Mouse (Mus musculus) lung, adult 2 months (tissue): Measurements from ENCODE around the gene Zdhhc19. TPM values are rescaled to one million over a fixed set of nuclear protein-coding genes. Genes with fewer than 3 reads are reported as not detected.

Source experiments
- DNase-seq: peaks from one replicate; pipeline ENCODE4 v3.0.0; 2022
- H3K4me1 ChIP-seq: fragments of 200-500 bp; 2 replicates; pipeline ENCODE4 v1.6.1; 2011; ENCODE audit warnings: low read length; ENCODE audit not compliant: control insufficient read depth, insufficient read depth
- H3K4me3 ChIP-seq: fragments of 200-500 bp; replicated peaks from 2 replicates; pipeline ENCODE3; 2011; ENCODE audit warnings: low read depth, mild to moderate bottlenecking, control low read depth, low read length; ENCODE audit errors: extremely low read depth
- CTCF ChIP-seq: fragments of 200-500 bp; IDR thresholded peaks from 2 replicates; pipeline ENCODE4 v1.5.1; 2011; ENCODE audit warnings: mild to moderate bottlenecking, low read length, control low read depth; ENCODE audit not compliant: insufficient read depth
- POLR2A ChIP-seq: fragments of 200-500 bp; IDR thresholded peaks from 2 replicates; pipeline ENCODE4 v1.6.1; 2011; ENCODE audit warnings: low read depth, mild to moderate bottlenecking, control low read depth, low read length, borderline replicate concordance; ENCODE audit errors: extremely low read depth
- WGBS: fragments of 180-500 bp; shearing (Covaris S2); methylation state at CpG from one replicate; pipeline ENCODE4 v1.1.7; 2018; 5-methylcytosine and 5-hydroxymethylcytosine counted together
- polyA plus RNA-seq: library from polyadenylated mRNA; depleted of rRNA; stranded (reverse); fragments of >200 nt; gene quantifications from 2 replicates; pipeline ENCODE4 v1.2.3, GENCODE M21; 2012

Gene Zdhhc19
- polyA plus RNA-seq, 1 experiment, result not detected

- no peaks in the 10 kb centered on the region; the same call in 1 of the 2 replicates for H3K4me1 ChIP-seq
Measured at GRCm38 (mm10) chr16:32512921-32513320, 16.9 kb downstream of the Zdhhc19 start.

GRCm38 (mm10) chr16:32513401-32513800 is 17.3 kb downstream of the Zdhhc19 start:
- Histone ChIP-seq H3K4me3 (no peak overlapping the region), H3K4me1 (no peaks in the 10 kb centered on the region; the same call in 1 of the 2 replicates)
- DNase-seq, result no peak
- 70% methylated on average over 6 of the region's 6 CpGs for WGBS
- no peak for TF ChIP-seq CTCF
- no peak for TF ChIP-seq POLR2A

More at GRCm38 (mm10) chr16:32512921-32513320, 16.9 kb downstream of the Zdhhc19 start:
- TF ChIP-seq CTCF (no peak), POLR2A (no peak)
- H3K4me3 ChIP-seq, result no peak overlapping the region
- WGBS, result 50% methylated on average over 3 of the region's 3 CpGs
- no peak for DNase-seq

- TF ChIP-seq POLR2A (no peak), CTCF (no peak)
- WGBS, result 93% methylated on average over 6 of the region's 6 CpGs
- H3K4me1 ChIP-seq, result no peaks in the 10 kb centered on the region; the same call in 1 of the 2 replicates
- H3K4me3 ChIP-seq, result no peak overlapping the region
- no peak for DNase-seq
Measured at GRCm38 (mm10) chr16:32513948-32514347, 17.9 kb downstream of the Zdhhc19 start.

- TF ChIP-seq CTCF, result no peak
- no peak for TF ChIP-seq POLR2A
- Histone ChIP-seq H3K4me1 (no peaks in the 10 kb centered on the region), H3K4me3 (no peak overlapping the region)
- no peak for DNase-seq
- 31% methylated on average over 21 of the region's 21 CpGs for WGBS
Measured at GRCm38 (mm10) chr16:32516006-32516962, 20.2 kb downstream of the Zdhhc19 start.

GRCm38 (mm10) chr16:32517785-32518481 is 21.9 kb downstream of the Zdhhc19 start:
- WGBS, result 78% methylated on average over 12 of the region's 12 CpGs
- DNase-seq, result no peak
- no peak overlapping the region for H3K4me3 ChIP-seq
- H3K4me1 ChIP-seq, result no peaks in the 10 kb centered on the region
- TF ChIP-seq CTCF (no peak), POLR2A (no peak)

- WGBS, result 75% methylated on average over 15 of the region's 15 CpGs
- Histone ChIP-seq H3K4me3 (no peak overlapping the region), H3K4me1 (no peaks in the 10 kb centered on the region)
- DNase-seq, result no peak
- TF ChIP-seq CTCF (no peak), POLR2A (no peak)
Measured at GRCm38 (mm10) chr16:32519656-32520371, 23.7 kb downstream of the Zdhhc19 start.

GRCm38 (mm10) chr16:32520372-32520748 is 24.3 kb downstream of the Zdhhc19 start:
- H3K4me1 ChIP-seq, result no peaks in the 10 kb centered on the region

GRCm38 (mm10) chr16:32522578-32523194 is 26.6 kb downstream of the Zdhhc19 start:
- WGBS, result 68% methylated on average over 6 of the region's 6 CpGs
- Histone ChIP-seq H3K4me1 (no peaks in the 10 kb centered on the region), H3K4me3 (no peak overlapping the region)
- no peak for DNase-seq
- no peak for TF ChIP-seq POLR2A
- TF ChIP-seq CTCF, result no peak

More at GRCm38 (mm10) chr16:32520372-32520748, 24.3 kb downstream of the Zdhhc19 start:
- TF ChIP-seq CTCF (no peak), POLR2A (no peak)
- no peak for DNase-seq
- no peak overlapping the region for H3K4me3 ChIP-seq
- 47% methylated on average over 9 of the region's 9 CpGs for WGBS
